Mouse (Mus musculus) liver, adult 2 months (tissue): ENCODE data around the gene Efcab11.

Experiments
- CTCF ChIP-seq: fragments of 200-500 bp; IDR thresholded peaks from 2 replicates; pipeline ENCODE4 v1.5.1; 2011; ENCODE audit warnings: low read depth, low read length, control low read depth
- POLR2A ChIP-seq: fragments of 200-500 bp; IDR thresholded peaks from 2 replicates; pipeline ENCODE4 v1.6.1; 2011; ENCODE audit warnings: low read length, control low read depth; ENCODE audit not compliant: insufficient read depth; ENCODE audit errors: extremely low read depth

- TF ChIP-seq CTCF (no peak), POLR2A (no peak)
These were observed 34.2 kb downstream of the Efcab11 start for GRCm38 (mm10) chr12:99849996-99850395.
